Mouse (Mus musculus) thymus, adult 2 months (tissue): Measurements from ENCODE around the gene Ndufb10. TPM values are rescaled to one million over a fixed set of nuclear protein-coding genes. Genes with fewer than 3 reads are reported as not detected.

Experiments used
- DNase-seq: peaks from one replicate; pipeline ENCODE4 v3.0.0; 2021
- H3K27ac ChIP-seq: fragments of 200-500 bp; 2 replicates; pipeline ENCODE4 v1.5.1; 2012; ENCODE audit warnings: low read length, control low read depth; ENCODE audit not compliant: control insufficient read depth, insufficient read depth
- H3K27me3 ChIP-seq: fragments of 200-500 bp; 2 replicates; pipeline ENCODE4 v1.6.1; 2012; ENCODE audit warnings: mild to moderate bottlenecking, low read length, moderate library complexity, mixed read lengths; ENCODE audit not compliant: control insufficient read depth, insufficient read depth
- H3K36me3 ChIP-seq: fragments of 200-500 bp; 2 replicates; pipeline ENCODE4 v1.6.1; 2012; ENCODE audit warnings: mild to moderate bottlenecking, low read length, moderate library complexity; ENCODE audit not compliant: control insufficient read depth, insufficient read depth
- H3K4me1 ChIP-seq: fragments of 200-500 bp; replicated peaks from 2 replicates; pipeline ENCODE4 v1.6.1; 2012; ENCODE audit warnings: low read length; ENCODE audit not compliant: control insufficient read depth, insufficient read depth
- H3K4me3 ChIP-seq: fragments of 200-500 bp; 2 replicates; pipeline ENCODE4 v1.5.1; 2012; ENCODE audit warnings: mild to moderate bottlenecking, low read length, control low read depth, moderate library complexity; ENCODE audit not compliant: control insufficient read depth, insufficient read depth
- CTCF ChIP-seq: fragments of 200-500 bp; IDR thresholded peaks from 2 replicates; pipeline ENCODE4 v1.5.1; 2012; ENCODE audit warnings: mild to moderate bottlenecking, control low read depth, low read length, moderate library complexity, borderline replicate concordance; ENCODE audit not compliant: control insufficient read depth, poor library complexity, insufficient read depth; ENCODE audit errors: extremely low read depth
- POLR2A ChIP-seq: fragments of 200-500 bp; IDR thresholded peaks from 2 replicates; pipeline ENCODE4 v1.6.1; 2012; ENCODE audit warnings: mild to moderate bottlenecking, low read length, control low read depth, moderate library complexity; ENCODE audit not compliant: control insufficient read depth, poor library complexity, insufficient read depth; ENCODE audit errors: extremely low read depth
- whole genome bisulfite sequencing: fragments of 180-500 bp; shearing (Covaris S2); methylation state at CpG from one replicate; pipeline ENCODE4 v1.1.7; 2018; 5-methylcytosine and 5-hydroxymethylcytosine counted together
- polyA plus RNA-seq: library from polyadenylated mRNA; depleted of rRNA; stranded (reverse); fragments of >200 nt; gene quantifications from 2 replicates; pipeline ENCODE4 v1.2.3, GENCODE M21; 2012; rRNA removed

Gene Ndufb10
- 237 and 291 TPM in 2 replicates for polyA plus RNA-seq

DNA sequence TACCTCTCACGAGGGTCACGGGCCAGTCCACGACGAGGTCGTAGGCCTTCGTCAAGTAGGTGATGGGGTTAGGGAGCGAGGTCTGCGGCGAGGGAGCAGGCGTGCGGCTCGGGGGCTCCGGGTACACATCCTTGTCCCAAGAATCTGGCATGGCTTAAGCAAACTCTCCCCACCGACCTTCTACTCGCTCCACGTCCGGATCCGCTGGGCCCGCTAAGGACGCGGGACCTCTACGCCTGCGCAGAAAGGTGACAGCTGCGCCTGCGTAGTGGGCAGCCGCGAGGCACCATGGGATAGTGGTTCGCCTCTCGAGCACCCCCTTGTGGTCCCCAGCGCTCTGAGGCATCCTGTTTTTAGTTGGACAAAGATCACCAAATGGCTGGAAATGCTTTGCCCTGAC is at the start of gene Ndufb10:
Gene Ndufb10 (minus strand): TSS at position 295 of the 400 bp plus-strand sequence.
- TF ChIP-seq CTCF, result peak; percentile 97
- TF ChIP-seq POLR2A, result peak; percentile 81
- peaks cover 15% of the 10 kb centered on the region for H3K4me1 ChIP-seq
- no peak within 1 kb of the TSS for H3K27ac ChIP-seq
- peak within 1 kb of the TSS; percentile 73 for H3K4me3 ChIP-seq
- DNase-seq, result peak; percentile 95
- under 1% methylated on average over 30 of the region's 30 CpGs for WGBS
- H3K27me3 ChIP-seq, result no peaks in the 10 kb centered on the region
- H3K36me3 ChIP-seq, result peaks cover 14% of the 10 kb centered on the region

DNA sequence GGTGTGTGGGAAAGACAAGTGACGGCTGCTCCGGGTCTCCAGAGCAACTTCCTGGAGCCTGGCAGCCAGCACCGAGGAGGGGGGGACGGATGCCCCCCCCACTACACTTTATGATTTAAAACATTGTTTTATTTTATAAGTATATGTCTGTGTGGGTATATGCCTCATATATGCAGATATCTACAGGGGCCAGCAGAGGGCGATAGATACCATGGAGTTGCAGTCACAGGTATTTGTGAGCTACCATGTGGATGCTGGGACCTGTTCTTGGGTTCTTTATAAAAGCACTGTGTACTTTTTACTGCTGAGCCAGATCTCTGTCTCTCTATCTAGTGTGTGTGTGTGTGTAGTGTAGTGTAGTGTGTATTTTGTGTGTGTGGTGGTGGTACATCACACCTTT is 49.0 kb upstream of the Ndufb10 start:
- Histone ChIP-seq H3K27me3 (no peaks in the 10 kb centered on the region), H3K4me1 (no peaks in the 10 kb centered on the region), H3K27ac (no peak overlapping the region), H3K4me3 (no peak overlapping the region), H3K36me3 (no peaks in the 10 kb centered on the region)
- 88% methylated on average over 5 of the region's 5 CpGs for WGBS
- no peak for TF ChIP-seq POLR2A
- TF ChIP-seq CTCF, result no peak
- DNase-seq, result no peak

DNA sequence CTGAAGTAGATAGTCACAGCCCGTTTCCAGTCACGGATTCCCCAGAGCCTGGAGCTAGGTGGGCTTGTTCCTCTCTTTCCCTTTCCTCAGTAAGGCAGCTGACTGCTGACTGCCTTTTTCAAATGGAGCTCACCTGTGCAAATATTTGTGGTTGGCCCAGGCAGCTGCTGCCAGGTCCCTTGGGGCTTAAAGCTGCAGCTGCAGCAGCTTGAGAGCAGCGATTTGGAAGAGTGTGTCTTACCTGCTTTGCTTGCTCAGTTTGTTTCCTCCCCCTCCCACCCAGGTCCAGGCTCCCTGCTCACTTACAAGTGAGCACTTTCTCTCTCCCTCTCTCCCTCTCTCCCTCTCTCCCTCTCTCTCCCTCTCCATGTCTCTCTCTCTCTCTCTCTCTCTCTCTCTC is 44.9 kb upstream of the Ndufb10 start:
- H3K27ac ChIP-seq, result no peak overlapping the region
- H3K27me3 ChIP-seq, result no peaks in the 10 kb centered on the region; the same call in 1 of the 2 replicates
- DNase-seq, result no peak
- no peak overlapping the region for H3K4me3 ChIP-seq
- H3K36me3 ChIP-seq, result no peaks in the 10 kb centered on the region
- no peaks in the 10 kb centered on the region for H3K4me1 ChIP-seq
- TF ChIP-seq POLR2A (no peak), CTCF (no peak)
- 49% methylated on average over 3 of the region's 3 CpGs for WGBS

DNA sequence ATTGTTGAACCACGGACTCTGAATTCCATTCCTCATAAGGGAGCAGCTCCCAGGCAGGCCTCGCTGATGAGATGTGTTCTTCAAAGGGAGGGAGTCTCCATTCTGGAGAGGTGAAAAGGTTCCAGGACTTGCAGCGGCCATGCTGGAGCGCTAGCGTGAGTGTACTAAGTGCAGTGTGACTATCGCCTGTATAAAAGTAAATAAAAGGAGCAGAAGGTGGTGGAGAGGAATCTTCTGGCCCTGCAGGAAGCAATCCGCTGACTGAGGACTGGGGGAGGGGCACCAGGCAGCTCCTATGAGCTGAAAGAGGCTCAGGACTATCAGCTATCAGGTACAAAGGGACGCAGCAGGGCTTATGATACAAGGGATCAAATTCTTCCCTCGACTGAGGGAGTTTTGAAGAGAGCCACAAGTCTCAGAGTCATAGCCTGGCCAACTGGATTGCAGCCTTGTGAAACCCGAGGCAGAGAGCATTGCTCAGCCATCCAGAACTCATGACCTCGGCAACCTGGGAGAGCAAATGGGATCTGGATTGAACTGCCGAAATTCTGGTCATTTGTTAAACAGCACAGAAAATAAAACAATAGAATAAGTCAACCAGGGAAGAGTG is 42.1 kb upstream of the Ndufb10 start:
- no peaks in the 10 kb centered on the region for H3K4me1 ChIP-seq
- no peak for TF ChIP-seq POLR2A
- TF ChIP-seq CTCF, result no peak

DNA sequence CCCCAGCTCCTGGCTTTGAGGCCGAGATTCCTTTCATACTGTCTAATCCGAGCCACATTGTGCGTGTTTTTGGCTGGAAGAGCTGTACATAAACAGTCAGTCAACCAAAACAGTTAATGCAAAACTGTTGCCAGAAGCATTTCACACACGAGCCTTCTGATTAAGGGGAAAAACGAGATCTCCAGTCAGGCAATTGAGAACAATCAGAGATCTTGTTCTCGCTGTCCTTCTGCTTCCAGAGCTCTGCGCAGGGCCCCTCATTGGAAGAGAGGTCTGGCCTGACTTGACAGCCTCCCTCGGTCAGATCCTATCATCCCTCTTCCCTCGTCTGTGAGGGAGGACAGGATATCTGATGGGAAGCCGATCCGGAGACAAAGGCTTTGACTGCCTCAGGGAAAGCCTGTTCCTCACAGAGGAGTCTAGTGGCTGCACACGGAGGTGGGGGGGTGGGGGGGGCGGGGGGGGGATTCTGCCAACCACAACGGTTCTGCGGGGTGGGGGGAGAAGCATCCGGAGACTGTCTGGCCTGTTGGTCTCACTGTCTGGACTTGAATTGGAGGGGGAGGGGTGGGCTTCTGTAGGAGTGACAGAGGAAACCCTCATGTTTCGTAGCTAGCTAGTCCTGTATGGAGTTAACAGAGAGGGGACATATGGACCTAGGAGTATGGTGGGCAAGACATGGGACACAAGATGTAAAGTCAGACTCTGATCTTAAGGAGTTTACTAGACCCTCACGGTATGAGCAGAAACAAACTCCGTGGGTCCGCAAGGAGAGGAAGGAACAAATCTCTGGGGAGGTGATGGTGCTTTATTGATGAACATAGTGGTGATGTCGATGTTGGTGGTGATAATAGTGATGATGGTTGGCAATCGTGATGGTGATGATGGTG is 41.0 kb upstream of the Ndufb10 start:
- H3K4me3 ChIP-seq, result no peak overlapping the region
- no peak for TF ChIP-seq POLR2A
- TF ChIP-seq CTCF, result no peak
- 50% methylated on average over 21 of the region's 22 CpGs for WGBS

More for the DNA sequence above, 42.1 kb upstream of the Ndufb10 start:
- no peak overlapping the region for H3K27ac ChIP-seq
- 50% methylated on average over 12 of the region's 12 CpGs for WGBS
- no peak overlapping the region for H3K4me3 ChIP-seq
- H3K27me3 ChIP-seq, result no peaks in the 10 kb centered on the region; the same call in 1 of the 2 replicates
- H3K36me3 ChIP-seq, result no peaks in the 10 kb centered on the region
- no peak for DNase-seq

DNA sequence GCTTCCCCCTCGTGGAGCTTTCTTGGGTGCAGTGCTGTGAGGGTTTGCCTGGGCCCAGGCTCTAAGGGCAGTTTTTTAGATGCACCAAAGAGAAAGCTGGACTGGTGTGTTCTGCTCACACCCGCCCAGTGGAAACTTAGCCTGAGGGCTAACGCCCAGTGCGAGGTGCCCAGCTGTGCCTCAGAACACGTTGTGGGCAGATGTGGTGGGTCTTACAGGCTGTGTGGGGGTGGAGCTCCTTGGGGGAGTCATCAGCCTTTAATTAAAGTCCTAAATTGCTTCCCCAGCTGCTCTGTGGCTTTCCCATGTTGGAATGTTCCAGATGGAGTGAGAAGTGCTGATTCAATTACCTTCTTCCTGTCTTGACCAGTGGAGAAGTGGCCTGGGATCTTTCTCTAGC is 36.8 kb upstream of the Ndufb10 start:
- no peak overlapping the region for H3K4me3 ChIP-seq
- H3K27ac ChIP-seq, result no peak overlapping the region
- DNase-seq, result no peak
- H3K4me1 ChIP-seq, result no peaks in the 10 kb centered on the region
- H3K27me3 ChIP-seq, result no peaks in the 10 kb centered on the region; the same call in 1 of the 2 replicates
- WGBS, result 62% methylated on average over 5 of the region's 5 CpGs
- no peak for TF ChIP-seq POLR2A
- no peak for TF ChIP-seq CTCF
- no peaks in the 10 kb centered on the region for H3K36me3 ChIP-seq

More for the DNA sequence above, 41.0 kb upstream of the Ndufb10 start:
- H3K27ac ChIP-seq, result no peak overlapping the region
- H3K4me1 ChIP-seq, result no peaks in the 10 kb centered on the region
- DNase-seq, result no peak
- no peaks in the 10 kb centered on the region; the same call in 1 of the 2 replicates for H3K27me3 ChIP-seq
- H3K36me3 ChIP-seq, result no peaks in the 10 kb centered on the region
